12 mouse cellular contexts compared by ENCODE assay signal in the genomic region with DNA sequence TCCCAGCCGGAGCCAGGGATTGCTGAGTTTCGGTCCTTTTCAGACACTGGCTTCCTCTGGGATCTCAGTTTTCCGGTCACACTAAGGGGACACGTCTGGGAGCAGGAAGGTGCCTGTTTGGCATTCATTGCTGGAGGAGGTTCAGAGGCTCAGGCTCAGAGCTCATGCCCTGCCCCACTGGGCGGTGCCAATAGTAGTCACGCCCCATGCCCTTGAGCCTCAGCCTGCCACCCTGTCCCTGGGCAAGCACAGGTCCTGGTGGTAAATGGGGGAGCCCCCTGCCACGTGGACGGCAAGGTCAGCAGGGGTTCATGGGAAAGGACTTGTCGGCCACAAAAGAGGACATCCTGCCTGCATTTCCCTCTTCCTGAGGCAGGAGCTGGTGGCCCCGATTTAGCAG. TPM values are rescaled to one million over a fixed set of nuclear protein-coding genes. Genes with fewer than 3 reads are reported as not detected.
DNase-seq lines count a peak whose midpoint lies in the region; ATAC-seq and TF ChIP-seq lines count a peak whose summit lies in the region.
"Had no signal": no experiment of that assay in that cellular context is flagged by ENCODE, and none has a peak within 500 bp of the region (broad histone marks: within the 10 kb centered on the region; RNA-seq: fewer than 3 reads in every experiment).

No protein-coding gene starts in this region.

- TF ChIP-seq POLR2A in kidney, adult 2 months (IDR thresholded peaks at IDR 0.05; ENCODE audit: low read depth, low read length) = no peak

- 0 out of 2 replicates have a peak, but pooled peaks have one; percentile 40 for ATAC-seq in lung, embryonic 15.5 days (ENCODE audit: borderline replicate concordance, extremely low read depth, low FRiP score, low TSS enrichment)

- H3K4me2 ChIP-seq in lung, embryonic 15.5 days = peak overlapping the region; percentile 20; the same call in 1 of the 2 replicates

- peak; percentile 59 for DNase-seq in adrenal gland, postnatal 10 days
- peak; percentile 98 for DNase-seq in heart, adult 11 months
- peak; percentile 80 for DNase-seq in kidney, adult 2 months
- no peak for DNase-seq in layer of hippocampus, postnatal 36 days
- DNase-seq in urinary bladder, postnatal 4 days (ENCODE audit: low spot score in 2 of 2) = no peak
- no peak for DNase-seq in left cerebral cortex, adult 8-10 months (ENCODE audit: low spot score in 2 of 2)
- DNase-seq in neural tube, embryonic 10.5 days (ENCODE audit: extremely low spot score, low spot score) = no peak
- DNase-seq: thymus, postnatal 4 days had no signal

- H3K27ac ChIP-seq in kidney, adult 2 months (ENCODE audit: insufficient read depth, low read depth, low read length) = no peak overlapping the region
- H3K27ac ChIP-seq in lung, embryonic 15.5 days = no peak overlapping the region

- no peaks in the 10 kb centered on the region for H3K27me3 ChIP-seq in kidney, adult 2 months (replicated peaks; ENCODE audit: control insufficient read depth, insufficient read depth, low read length)
- peaks cover 23% of the 10 kb centered on the region for H3K27me3 ChIP-seq in lung, embryonic 15.5 days

- H3K36me3 ChIP-seq in kidney, adult 2 months (ENCODE audit: control insufficient read depth, insufficient read depth, low read length) = no peaks in the 10 kb centered on the region
- H3K36me3 ChIP-seq in lung, embryonic 15.5 days = no peaks in the 10 kb centered on the region

- 7% methylated on average over 10 of the region's 10 CpGs for WGBS in kidney, adult 2 months
- 12% methylated on average over 10 of the region's 10 CpGs for WGBS in lung, embryonic 15.5 days

- H3K9me3 ChIP-seq in lung, embryonic 15.5 days = no peaks in the 10 kb centered on the region

- no peak overlapping the region for H3K9ac ChIP-seq in lung, embryonic 15.5 days

- H3K4me1 ChIP-seq in kidney, adult 2 months (ENCODE audit: control insufficient read depth, insufficient read depth, low read length) = no peaks in the 10 kb centered on the region
- peaks cover 4% of the 10 kb centered on the region; the same call in 1 of the 2 replicates for H3K4me1 ChIP-seq in lung, embryonic 15.5 days

- no peak overlapping the region for H3K4me3 ChIP-seq in kidney, adult 2 months (ENCODE audit: insufficient read depth, low read depth, low read length)
- H3K4me3 ChIP-seq in lung, embryonic 15.5 days = no peak overlapping the region

- TF ChIP-seq CTCF in kidney, adult 2 months (conservative IDR thresholded peaks at IDR 0.05; ENCODE audit: insufficient read depth, insufficient read length, low read depth, low read length) = no peak

RNA-seq across cellular contexts. Expression of gene Flt4, which starts 4.3 kb away (rescaled TPM):
- 10 to 100 TPM; 18.7 to 18.9 TPM for total RNA-seq in adrenal gland, postnatal 10 days (2021)
- polyA plus RNA-seq in kidney, adult 2 months (2012; rRNA removed) = 9.7 and 9.9 TPM in 2 replicates
- 9.0 and 9.3 TPM in 2 replicates for polyA plus RNA-seq in lung, embryonic 15.5 days (2015; fragmentation: Nextera tagmentation; extraction: Ambion mirVana)
- 1 to 10 TPM; 1.8 to 2.4 TPM for total RNA-seq in layer of hippocampus, postnatal 36 days (2021)
- 1 to 10 TPM; 2.5 to 3.0 (median 2.8) TPM for total RNA-seq in left cerebral cortex, adult 8-10 months (2022)

RNA-seq across cellular contexts. Expression of gene Scgb3a1, which starts 50.1 kb away (rescaled TPM):
- not detected for total RNA-seq in adrenal gland, postnatal 10 days (2021)
- polyA plus RNA-seq in kidney, adult 2 months (2012; rRNA removed) = not detected in 2 replicates
- polyA plus RNA-seq in lung, embryonic 15.5 days (2015; fragmentation: Nextera tagmentation; extraction: Ambion mirVana) = 0.81 TPM in 1 of 2 replicates, not detected in the other
- not detected for total RNA-seq in layer of hippocampus, postnatal 36 days (2021)
- not detected for total RNA-seq in left cerebral cortex, adult 8-10 months (2022)
- polyA plus RNA-seq: embryonic facial prominence, embryonic 14.5 days; neural tube, embryonic 11.5 days had no signal

RNA-seq across cellular contexts. Expression of gene Olfr1380, which starts 56.7 kb away (rescaled TPM):
- not detected for total RNA-seq in adrenal gland, postnatal 10 days (2021)
- not detected in 2 replicates for polyA plus RNA-seq in kidney, adult 2 months (2012; rRNA removed)
- polyA plus RNA-seq in lung, embryonic 15.5 days (2015; fragmentation: Nextera tagmentation; extraction: Ambion mirVana) = not detected in 2 replicates
- not detected for total RNA-seq in layer of hippocampus, postnatal 36 days (2021)
- not detected for total RNA-seq in left cerebral cortex, adult 8-10 months (2022)
- polyA plus RNA-seq: embryonic facial prominence, embryonic 14.5 days; large intestine, adult 2 months; neural tube, embryonic 11.5 days had no signal

Comparison
In these comparisons a context has a peak if more than half of its experiments do, and no peak if none do; other contexts are left out.
1. DNase-seq: peak in adrenal gland, postnatal 10 days (single experiment), heart, adult 11 months (single experiment) and kidney, adult 2 months (single experiment); none in layer of hippocampus, postnatal 36 days (0 of 2), urinary bladder, postnatal 4 days (0 of 2), left cerebral cortex, adult 8-10 months (0 of 2) and neural tube, embryonic 10.5 days (single experiment).
2. RNA of gene Flt4, which starts 4.3 kb away (total RNA-seq): 18.7 to 18.9 TPM in adrenal gland, postnatal 10 days; 2.5 to 3.0 TPM in left cerebral cortex, adult 8-10 months and 1.8 to 2.4 TPM in layer of hippocampus, postnatal 36 days; every median in the first group is over 4 times any median in the second.